Mouse (Mus musculus): ENCODE results near the gene Rab4b. TPM values are rescaled to one million over a fixed set of nuclear protein-coding genes. Genes with fewer than 3 reads are reported as not detected.

Gene Rab4b
- polyA plus RNA-seq, 1 experiment: 65.0 TPM

- H3K4me3 ChIP-seq (ENCODE audit: insufficient read depth, low read length): no peak overlapping the region
- H3K4me1 ChIP-seq (ENCODE audit: control insufficient read depth, insufficient read depth, low read length): peaks cover 7% of the 10 kb centered on the region
- TF ChIP-seq POLR2A (IDR thresholded peaks at IDR 0.05; ENCODE audit: borderline replicate concordance, low read depth, low read length): no peak
- no peak for TF ChIP-seq CTCF (IDR thresholded peaks at IDR 0.05; ENCODE audit: low read depth, low read length)
- H3K27ac ChIP-seq (ENCODE audit: insufficient read depth, low read depth, low read length): no peak overlapping the region
Observed at GRCm38 (mm10) chr7:27174496-27174895, 4.2 kb downstream of the Rab4b start.

DNA sequence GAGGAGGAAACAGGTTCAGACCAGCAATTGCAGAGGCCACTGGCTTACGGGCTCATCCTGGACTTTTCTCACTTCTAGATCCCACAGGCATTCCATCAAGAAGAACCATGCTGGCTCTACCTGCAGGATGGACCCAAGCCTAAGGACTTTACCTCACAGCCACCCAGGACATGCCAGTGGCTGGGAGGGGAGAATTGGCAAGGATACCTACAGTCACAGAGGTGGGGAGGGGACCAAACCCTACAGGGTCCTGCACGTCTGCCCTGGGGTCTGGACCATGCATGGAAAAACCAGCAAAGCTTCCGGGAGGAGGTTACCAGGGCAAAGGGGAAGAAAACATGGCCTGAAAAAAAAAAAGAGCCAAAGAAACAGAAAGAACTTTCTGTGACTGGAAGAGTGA is 7.7 kb downstream of the Rab4b start:
- no peak overlapping the region for H3K27ac ChIP-seq (ENCODE audit: insufficient read depth, low read depth, low read length)
- peaks cover 8% of the 10 kb centered on the region for H3K4me1 ChIP-seq (ENCODE audit: control insufficient read depth, insufficient read depth, low read length)
- no peak for TF ChIP-seq POLR2A (IDR thresholded peaks at IDR 0.05; ENCODE audit: borderline replicate concordance, low read depth, low read length)
- no peak for TF ChIP-seq CTCF (IDR thresholded peaks at IDR 0.05; ENCODE audit: low read depth, low read length)
- no peak overlapping the region for H3K4me3 ChIP-seq (ENCODE audit: insufficient read depth, low read length)

GRCm38 (mm10) chr7:27168371-27168770 is 10.3 kb downstream of the Rab4b start:
- TF ChIP-seq CTCF (IDR thresholded peaks at IDR 0.05; ENCODE audit: low read depth, low read length) (no peak), POLR2A (IDR thresholded peaks at IDR 0.05; ENCODE audit: borderline replicate concordance, low read depth, low read length) (no peak)
- Histone ChIP-seq H3K4me1 (ENCODE audit: control insufficient read depth, insufficient read depth, low read length) (peaks cover 11% of the 10 kb centered on the region), H3K4me3 (ENCODE audit: insufficient read depth, low read length) (no peak overlapping the region), H3K27ac (ENCODE audit: insufficient read depth, low read depth, low read length) (no peak overlapping the region)

GRCm38 (mm10) chr7:27167475-27168094 is 11.1 kb downstream of the Rab4b start:
- H3K27ac ChIP-seq (ENCODE audit: insufficient read depth, low read depth, low read length): peak overlapping the region; percentile 87
- TF ChIP-seq CTCF (IDR thresholded peaks at IDR 0.05; ENCODE audit: low read depth, low read length): no peak
- no peak for TF ChIP-seq POLR2A (IDR thresholded peaks at IDR 0.05; ENCODE audit: borderline replicate concordance, low read depth, low read length)
- peaks cover 18% of the 10 kb centered on the region for H3K4me1 ChIP-seq (ENCODE audit: control insufficient read depth, insufficient read depth, low read length)
- H3K4me3 ChIP-seq (ENCODE audit: insufficient read depth, low read length): peak overlapping the region; percentile 87

GRCm38 (mm10) chr7:27166614-27167474 is 11.9 kb downstream of the Rab4b start, which contains the start of gene Egln2:
Gene Egln2, minus strand, starts transcription at chr7:27166802.
- H3K27ac ChIP-seq (ENCODE audit: insufficient read depth, low read depth, low read length): peak within 1 kb of the TSS; percentile 95
- TF ChIP-seq POLR2A (IDR thresholded peaks at IDR 0.05; ENCODE audit: borderline replicate concordance, low read depth, low read length) (no peak), CTCF (IDR thresholded peaks at IDR 0.05; ENCODE audit: low read depth, low read length) (no peak)
- H3K4me1 ChIP-seq (ENCODE audit: control insufficient read depth, insufficient read depth, low read length): peaks cover 24% of the 10 kb centered on the region
- H3K4me3 ChIP-seq (ENCODE audit: insufficient read depth, low read length): peak within 1 kb of the TSS; percentile 87

DNA sequence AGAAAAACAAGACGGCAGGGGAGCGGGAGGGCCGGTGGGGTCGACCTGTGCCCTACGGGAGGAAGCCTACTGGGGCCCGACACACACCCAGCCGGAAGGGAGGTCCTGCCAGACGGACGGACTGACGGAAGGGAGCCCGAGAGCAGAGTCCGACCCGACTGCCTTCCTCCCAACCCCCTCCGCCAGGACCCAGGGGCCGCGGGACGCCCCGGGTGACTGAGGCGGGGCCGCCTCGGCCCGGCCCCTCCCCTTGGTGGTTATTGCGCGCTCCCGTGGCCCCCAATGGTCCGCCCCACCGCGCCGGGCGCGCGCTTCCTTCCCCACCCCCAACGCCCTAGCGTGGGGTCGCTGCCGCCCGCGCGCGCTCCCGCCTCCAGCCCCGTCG is 12.5 kb downstream of the Rab4b start:
- TF ChIP-seq POLR2A (IDR thresholded peaks at IDR 0.05; ENCODE audit: borderline replicate concordance, low read depth, low read length) (no peak), CTCF (IDR thresholded peaks at IDR 0.05; ENCODE audit: low read depth, low read length) (no peak)
- H3K27ac ChIP-seq (ENCODE audit: insufficient read depth, low read depth, low read length): peak overlapping the region; percentile 95
- peaks cover 30% of the 10 kb centered on the region for H3K4me1 ChIP-seq (ENCODE audit: control insufficient read depth, insufficient read depth, low read length)
- peak overlapping the region; percentile 87 for H3K4me3 ChIP-seq (ENCODE audit: insufficient read depth, low read length)

DNA sequence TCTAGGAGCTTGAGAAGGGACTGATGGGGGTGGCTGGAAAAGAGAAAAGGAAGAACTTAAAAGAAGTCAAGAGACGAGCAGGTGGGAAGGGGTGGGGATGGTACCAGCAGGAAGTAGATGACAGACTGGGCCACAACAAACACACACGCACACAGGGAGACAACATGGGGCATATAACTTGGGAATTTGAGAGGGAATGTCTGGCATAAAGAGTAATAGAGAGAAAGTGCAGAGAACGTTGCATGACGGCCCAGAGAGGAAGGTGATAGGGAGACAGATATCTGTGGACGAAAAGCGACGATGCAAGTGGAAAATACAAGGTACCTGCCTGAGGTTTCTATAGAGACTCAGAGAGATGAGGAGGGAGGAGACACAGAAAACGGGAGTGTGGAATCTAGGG is 13.0 kb downstream of the Rab4b start:
- peaks cover 35% of the 10 kb centered on the region for H3K4me1 ChIP-seq (ENCODE audit: control insufficient read depth, insufficient read depth, low read length)

DNA sequence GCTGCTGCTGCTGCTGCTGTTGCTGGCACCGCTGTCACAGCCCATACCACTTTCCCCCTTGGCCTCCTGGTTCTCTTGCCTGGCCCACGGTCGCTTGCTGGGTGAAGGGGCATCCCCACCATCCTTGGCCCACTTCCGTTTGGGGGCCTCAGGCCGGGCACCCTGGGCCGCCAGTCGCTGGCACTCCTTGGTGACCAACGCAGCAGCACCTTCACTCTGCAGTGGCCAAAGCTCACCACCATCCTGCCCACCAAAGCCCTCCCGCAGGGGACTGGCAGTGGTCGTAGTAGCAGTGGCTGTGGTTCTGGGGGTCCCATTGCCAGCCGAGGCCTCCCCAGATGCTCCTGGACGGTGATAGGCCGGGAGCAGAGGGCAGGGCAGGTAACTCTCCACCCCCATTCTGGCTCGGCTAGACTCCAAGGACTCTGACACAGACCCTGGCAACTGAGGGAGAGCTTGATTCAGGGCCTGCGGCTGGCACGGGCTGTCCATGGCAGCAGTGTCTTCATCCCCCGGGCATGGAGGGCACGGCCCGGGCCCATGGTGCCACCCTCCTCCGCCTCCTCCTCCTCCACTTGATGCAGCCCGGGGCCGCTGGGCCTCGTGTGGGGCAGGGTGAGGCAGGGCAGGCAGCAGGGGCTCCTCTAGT is 13.6 kb downstream of the Rab4b start:
- H3K4me1 ChIP-seq (ENCODE audit: control insufficient read depth, insufficient read depth, low read length): peaks cover 40% of the 10 kb centered on the region
- H3K27ac ChIP-seq (ENCODE audit: insufficient read depth, low read depth, low read length): no peak overlapping the region
- H3K4me3 ChIP-seq (ENCODE audit: insufficient read depth, low read length): peak overlapping the region; percentile 87
- no peak for TF ChIP-seq POLR2A (IDR thresholded peaks at IDR 0.05; ENCODE audit: borderline replicate concordance, low read depth, low read length)
- no peak for TF ChIP-seq CTCF (IDR thresholded peaks at IDR 0.05; ENCODE audit: low read depth, low read length)

More for the DNA sequence above, 13.0 kb downstream of the Rab4b start:
- peak overlapping the region; percentile 95 for H3K27ac ChIP-seq (ENCODE audit: insufficient read depth, low read depth, low read length)
- no peak for TF ChIP-seq CTCF (IDR thresholded peaks at IDR 0.05; ENCODE audit: low read depth, low read length)
- TF ChIP-seq POLR2A (IDR thresholded peaks at IDR 0.05; ENCODE audit: borderline replicate concordance, low read depth, low read length): no peak
- peak overlapping the region; percentile 87 for H3K4me3 ChIP-seq (ENCODE audit: insufficient read depth, low read length)

- H3K4me1 ChIP-seq (ENCODE audit: control insufficient read depth, insufficient read depth, low read length): peaks cover 42% of the 10 kb centered on the region
- TF ChIP-seq CTCF (IDR thresholded peaks at IDR 0.05; ENCODE audit: low read depth, low read length) (no peak), POLR2A (IDR thresholded peaks at IDR 0.05; ENCODE audit: borderline replicate concordance, low read depth, low read length) (no peak)
- H3K4me3 ChIP-seq (ENCODE audit: insufficient read depth, low read length): no peak overlapping the region
- no peak overlapping the region for H3K27ac ChIP-seq (ENCODE audit: insufficient read depth, low read depth, low read length)
Observed at GRCm38 (mm10) chr7:27164112-27164947, 14.4 kb downstream of the Rab4b start.
